Mouse (Mus musculus) intestine, embryonic 15.5 days (tissue): Measurements from ENCODE around the gene Zfp958. TPM values are rescaled to one million over a fixed set of nuclear protein-coding genes. Genes with fewer than 3 reads are reported as not detected.
A peak's percentile ranks its signal among the peaks of the same experiment; 100 is the strongest.
"Not testable (repeated sequence)": the region's sequence is repeated elsewhere in the genome, so short reads cannot be mapped to it uniquely, and the experiment has no call there.

Experiments
- ATAC-seq: fragments of 200-750 bp; cut with Nextera tagmentation; 2 replicates; pipeline ENCODE4 v1.8.0; 2017; ENCODE audit warnings: moderate TSS enrichment, moderate library complexity
- H3K27ac ChIP-seq: fragments of 300-500 bp; sonication (generic); 2 replicates; pipeline ENCODE4 v1.5.1; 2015; ENCODE audit warnings: mild to moderate bottlenecking, inconsistent platforms
- H3K27me3 ChIP-seq: fragments of 300-500 bp; sonication (generic); replicated peaks from 2 replicates; pipeline ENCODE4 v1.6.1; 2015; ENCODE audit warnings: inconsistent platforms
- H3K36me3 ChIP-seq: fragments of 300-500 bp; sonication (generic); 2 replicates; pipeline ENCODE4 v1.6.1; 2015; ENCODE audit warnings: inconsistent platforms
- H3K4me1 ChIP-seq: fragments of 300-500 bp; sonication (generic); replicated peaks from 2 replicates; pipeline ENCODE4 v1.6.1; 2015; ENCODE audit warnings: inconsistent platforms
- H3K4me2 ChIP-seq: fragments of 300-500 bp; sonication (generic); replicated peaks from 2 replicates; pipeline ENCODE4 v1.6.1; 2015; ENCODE audit warnings: mild to moderate bottlenecking, inconsistent platforms
- H3K4me3 ChIP-seq: fragments of 300-500 bp; sonication (generic); replicated peaks from 2 replicates; pipeline ENCODE4 v1.5.1; 2015; ENCODE audit warnings: inconsistent platforms
- H3K9ac ChIP-seq: fragments of 300-500 bp; sonication (generic); 2 replicates; pipeline ENCODE4 v1.6.1; 2015; ENCODE audit warnings: inconsistent platforms
- H3K9me3 ChIP-seq: fragments of 300-500 bp; sonication (generic); 2 replicates; pipeline ENCODE4 v1.6.1; 2016; ENCODE audit warnings: inconsistent platforms
- WGBS: fragments of 180-500 bp; shearing (Covaris S2); methylation state at CpG from one replicate; pipeline ENCODE4 v1.1.7; 2015; 5-methylcytosine and 5-hydroxymethylcytosine counted together
- polyA plus RNA-seq: library from polyadenylated mRNA; unstranded; fragments of >200 nt; fragmentation: Nextera tagmentation; extraction: Ambion mirVana; gene quantifications from 2 replicates; pipeline ENCODE4 v1.2.1, GENCODE M21; 2015

Gene Zfp958
- 11.8 and 12.3 TPM in 2 replicates for polyA plus RNA-seq

DNA sequence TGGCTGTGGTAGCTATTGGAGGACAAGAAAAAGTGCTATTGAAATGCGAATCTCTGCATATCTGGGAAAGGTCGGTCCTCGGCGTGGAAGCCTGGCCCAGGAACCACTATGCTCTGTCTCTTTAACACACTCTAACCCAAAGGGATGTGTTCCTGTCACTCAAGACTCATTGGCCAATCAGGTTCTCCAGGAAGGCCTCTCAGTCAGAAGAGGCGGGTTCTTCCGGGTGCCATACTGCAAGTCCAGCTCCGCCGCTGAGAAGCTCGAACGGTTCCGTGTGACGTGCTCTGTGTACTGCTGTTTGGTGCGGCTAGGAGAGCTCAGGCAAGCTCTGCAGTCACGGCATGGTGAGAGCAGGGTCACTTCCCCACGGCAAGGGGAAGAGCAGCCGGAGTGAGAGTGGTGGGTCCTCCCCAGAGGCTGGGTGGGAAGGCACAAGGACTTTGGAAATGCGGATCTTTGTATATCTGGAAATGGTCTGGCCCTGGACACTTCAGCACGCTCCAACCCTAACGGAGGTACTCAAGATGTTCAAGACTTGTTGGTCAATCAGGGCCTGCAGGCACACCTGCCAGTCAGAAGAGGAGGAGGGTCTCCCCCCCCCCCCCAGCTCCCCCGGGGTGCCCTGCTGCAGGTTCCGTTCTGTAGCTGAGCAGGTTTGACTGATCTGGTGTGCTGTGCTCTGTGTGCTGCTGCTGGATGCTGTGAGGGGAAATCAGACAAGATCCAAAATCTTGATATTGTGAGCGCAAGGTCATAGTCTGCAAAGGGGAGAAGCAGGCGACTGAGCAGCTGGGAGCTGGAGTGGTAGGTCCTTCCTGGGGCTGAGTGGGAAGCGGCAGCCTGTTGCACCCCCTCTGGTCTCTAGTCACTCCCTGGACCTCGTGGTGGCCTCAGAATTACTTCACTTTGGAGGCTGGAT, at the start of gene Zfp958:
Gene Zfp958 (plus strand): TSS at position 236 of the 922 bp plus-strand sequence.
- Histone ChIP-seq H3K4me3 (peak within 1 kb of the TSS; percentile 69), H3K36me3 (no peaks in the 10 kb centered on the region; the same call in 1 of the 2 replicates), H3K9me3 (no peaks in the 10 kb centered on the region), H3K4me1 (peaks cover 3% of the 10 kb centered on the region; the same call in 1 of the 2 replicates), H3K27me3 (no peaks in the 10 kb centered on the region), H3K27ac (peak within 1 kb of the TSS; percentile 92), H3K4me2 (peak within 1 kb of the TSS; percentile 87), H3K9ac (peak within 1 kb of the TSS; percentile 87)
- 2% methylated on average over 25 of the region's 25 CpGs for whole genome bisulfite sequencing
- peak; percentile 100 for ATAC-seq

DNA sequence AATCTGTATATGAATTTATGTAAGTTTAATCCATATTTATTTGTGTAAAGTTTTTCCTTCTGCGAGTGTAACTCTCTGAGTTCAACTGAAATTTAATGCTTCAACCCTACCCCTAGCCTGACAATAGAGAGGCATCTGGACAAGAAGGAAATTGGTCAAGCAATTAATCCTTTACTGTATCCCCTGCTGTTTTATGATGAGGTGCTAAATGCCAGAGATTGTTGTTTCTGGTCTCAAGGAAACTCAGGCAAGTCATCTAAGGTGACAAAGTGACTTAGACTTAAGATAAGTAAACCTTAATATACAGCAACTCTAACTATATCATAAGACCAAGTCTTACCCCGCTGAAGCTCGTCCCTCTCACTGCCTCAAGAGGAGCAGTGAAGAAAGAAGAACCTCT, 31.0 kb upstream of the Zfp958 start:
- ATAC-seq = no peak
- Histone ChIP-seq H3K9ac (no peak overlapping the region), H3K36me3 (no peaks in the 10 kb centered on the region), H3K4me3 (no peak overlapping the region), H3K9me3 (no peaks in the 10 kb centered on the region), H3K27ac (no peak overlapping the region), H3K27me3 (no peaks in the 10 kb centered on the region), H3K4me2 (no peak overlapping the region), H3K4me1 (no peaks in the 10 kb centered on the region)
- WGBS = 76% methylated on average over 3 of the region's 3 CpGs

DNA sequence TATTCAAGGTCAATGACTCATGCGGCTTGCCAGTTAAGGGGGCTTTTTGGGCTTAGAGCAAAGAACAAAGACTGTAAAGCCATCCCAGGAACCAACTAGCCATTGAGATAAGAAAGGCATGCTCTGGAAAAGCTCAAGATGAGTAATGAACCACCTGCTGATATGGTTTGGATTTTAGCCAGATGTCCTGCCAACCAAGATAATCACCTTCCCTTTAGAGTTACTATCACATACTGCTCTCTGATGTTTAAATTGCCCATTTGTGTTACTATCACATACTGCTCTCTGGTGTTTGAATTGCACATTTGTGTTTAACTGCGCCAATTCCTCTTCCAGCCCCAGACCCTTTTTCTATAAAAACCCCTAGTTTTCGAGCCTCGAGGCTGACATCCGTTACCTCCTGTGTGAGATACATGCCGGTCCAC, 30.2 kb upstream of the Zfp958 start:
- Histone ChIP-seq H3K4me1 (no peaks in the 10 kb centered on the region), H3K27ac (no peak overlapping the region), H3K9ac (no peak overlapping the region), H3K27me3 (no peaks in the 10 kb centered on the region), H3K4me2 (no peak overlapping the region), H3K36me3 (no peaks in the 10 kb centered on the region), H3K9me3 (no peaks in the 10 kb centered on the region), H3K4me3 (no peak overlapping the region)
- no peak for ATAC-seq
- 55% methylated on average over 6 of the region's 6 CpGs for WGBS

DNA sequence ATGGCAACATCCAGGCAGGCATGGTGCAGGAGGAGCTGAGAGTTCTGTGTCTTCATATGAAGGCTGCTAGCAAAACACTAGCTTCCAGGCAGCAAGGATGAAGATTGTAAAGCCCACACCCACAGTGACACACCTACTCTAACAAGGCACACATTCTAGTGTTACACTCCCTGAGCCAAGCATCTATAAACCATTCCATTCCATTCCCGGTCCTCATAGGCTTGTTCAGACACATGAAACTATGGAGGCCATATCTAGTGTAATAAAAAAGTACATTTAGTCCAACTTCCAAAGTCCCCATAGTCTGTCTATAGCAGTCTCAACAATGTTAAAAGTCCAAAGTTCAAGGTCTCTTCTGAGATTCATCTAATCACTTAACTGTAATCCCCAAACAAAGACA, 28.3 kb upstream of the Zfp958 start:
- Histone ChIP-seq H3K27me3 (no peaks in the 10 kb centered on the region), H3K4me1 (no peaks in the 10 kb centered on the region), H3K9ac (no peak overlapping the region), H3K27ac (no peak overlapping the region), H3K4me3 (no peak overlapping the region), H3K9me3 (no peaks in the 10 kb centered on the region), H3K4me2 (no peak overlapping the region), H3K36me3 (no peaks in the 10 kb centered on the region)
- peak; percentile 75 for ATAC-seq
- 66% methylated on average over 1 of the region's 1 CpGs for WGBS

DNA sequence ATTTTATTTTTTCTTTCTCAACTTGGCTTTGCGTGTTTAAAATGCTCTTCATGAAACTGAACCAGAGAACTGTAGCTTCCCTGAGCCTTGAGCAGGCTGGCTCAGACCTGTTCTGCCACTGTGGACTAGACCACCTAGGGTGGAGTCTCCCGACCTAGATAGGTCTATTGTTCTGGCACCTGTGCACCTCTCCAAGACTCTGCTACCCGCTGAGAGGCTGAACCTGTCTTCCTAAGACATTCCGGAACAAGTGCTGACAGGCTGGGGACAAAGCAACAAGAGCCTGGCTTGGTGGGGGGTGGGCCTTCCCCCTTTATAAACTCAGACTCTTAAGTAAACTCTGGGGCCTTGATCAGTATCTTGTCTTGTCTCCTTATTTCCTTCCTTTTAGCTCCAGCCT, 26.6 kb upstream of the Zfp958 start:
- 44% methylated on average over 4 of the region's 4 CpGs for WGBS
- Histone ChIP-seq H3K9ac (no peak overlapping the region), H3K36me3 (no peaks in the 10 kb centered on the region), H3K27ac (no peak overlapping the region), H3K27me3 (no peaks in the 10 kb centered on the region), H3K4me3 (no peak overlapping the region), H3K4me2 (no peak overlapping the region), H3K4me1 (no peaks in the 10 kb centered on the region), H3K9me3 (no peaks in the 10 kb centered on the region)
- no peak for ATAC-seq

DNA sequence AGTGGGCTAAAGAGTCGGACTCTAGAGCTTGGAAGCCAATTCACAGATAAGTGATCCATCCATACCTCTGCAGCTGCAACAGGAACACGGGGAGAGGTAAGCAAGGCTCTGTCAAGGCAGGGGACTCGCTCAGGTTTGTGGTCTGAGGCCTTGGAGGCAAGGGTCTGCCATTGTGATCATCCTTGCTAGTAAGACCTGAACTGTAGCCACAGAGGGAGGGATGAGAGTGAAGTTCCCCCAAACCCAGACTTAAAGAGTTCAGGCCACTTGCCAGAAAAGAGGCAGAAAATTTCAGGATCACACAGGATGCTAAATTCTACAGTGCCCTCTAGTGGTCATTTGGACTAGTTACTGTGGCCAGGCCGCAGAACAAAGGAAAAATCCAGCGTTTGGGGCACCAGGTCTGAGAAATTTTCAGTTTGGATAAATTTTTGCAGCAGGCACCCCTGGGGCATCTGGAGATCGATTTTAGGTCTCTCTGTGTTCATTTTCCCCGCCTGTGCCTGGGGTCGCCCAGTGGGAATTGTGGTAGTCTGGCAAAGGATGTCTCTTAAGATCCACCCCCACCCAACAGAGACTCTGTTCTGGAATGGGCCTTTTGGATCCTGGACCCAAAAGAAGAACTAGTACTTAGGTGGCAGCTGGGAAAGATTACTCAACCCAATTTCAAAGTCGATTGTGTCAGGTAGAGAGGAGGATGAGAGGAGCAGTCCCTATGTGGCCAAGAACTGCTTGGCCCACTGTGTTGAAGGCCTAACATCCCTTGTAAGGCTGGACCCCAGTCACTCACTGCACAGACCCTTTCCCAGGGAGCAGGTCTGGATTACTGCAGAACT, 24.6 kb upstream of the Zfp958 start:
- no peak overlapping the region for H3K4me3 ChIP-seq
- H3K9me3 ChIP-seq = no peaks in the 10 kb centered on the region
- no peaks in the 10 kb centered on the region for H3K36me3 ChIP-seq
- no peak overlapping the region for H3K9ac ChIP-seq
- no peak overlapping the region for H3K27ac ChIP-seq
- no peak overlapping the region for H3K4me2 ChIP-seq
- ATAC-seq = peak; percentile 58; the same call in 1 of the 2 replicates
- H3K27me3 ChIP-seq = no peaks in the 10 kb centered on the region
- 43% methylated on average over 9 of the region's 9 CpGs for WGBS
- no peaks in the 10 kb centered on the region for H3K4me1 ChIP-seq

DNA sequence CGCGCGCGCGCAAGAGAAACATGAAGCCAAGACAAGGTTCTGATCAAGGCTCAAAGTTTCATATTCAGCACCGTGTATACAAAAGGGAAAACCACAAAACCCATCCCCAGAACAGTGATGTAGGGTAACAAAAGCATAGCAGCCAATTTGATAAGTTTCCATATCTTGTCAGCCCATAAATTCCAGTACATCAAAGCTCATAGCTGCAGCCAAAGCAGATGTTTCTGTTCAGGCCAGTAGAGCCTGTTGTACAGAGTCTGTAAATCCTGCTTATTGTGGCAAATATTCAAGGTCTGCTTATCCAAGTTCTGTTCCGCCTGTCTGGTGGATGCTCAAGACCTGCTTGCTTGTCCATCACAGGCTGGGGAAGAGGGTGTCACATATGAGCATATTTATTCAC, 4.1 kb upstream of the Zfp958 start:
- no peak overlapping the region for H3K4me3 ChIP-seq
- no peaks in the 10 kb centered on the region for H3K4me1 ChIP-seq
- 82% methylated on average over 7 of the region's 7 CpGs for WGBS
- no peak overlapping the region for H3K27ac ChIP-seq
- H3K9me3 ChIP-seq = no peaks in the 10 kb centered on the region
- no peak overlapping the region for H3K9ac ChIP-seq
- H3K36me3 ChIP-seq = no peaks in the 10 kb centered on the region
- no peak for ATAC-seq
- H3K27me3 ChIP-seq = no peaks in the 10 kb centered on the region
- no peak overlapping the region for H3K4me2 ChIP-seq

DNA sequence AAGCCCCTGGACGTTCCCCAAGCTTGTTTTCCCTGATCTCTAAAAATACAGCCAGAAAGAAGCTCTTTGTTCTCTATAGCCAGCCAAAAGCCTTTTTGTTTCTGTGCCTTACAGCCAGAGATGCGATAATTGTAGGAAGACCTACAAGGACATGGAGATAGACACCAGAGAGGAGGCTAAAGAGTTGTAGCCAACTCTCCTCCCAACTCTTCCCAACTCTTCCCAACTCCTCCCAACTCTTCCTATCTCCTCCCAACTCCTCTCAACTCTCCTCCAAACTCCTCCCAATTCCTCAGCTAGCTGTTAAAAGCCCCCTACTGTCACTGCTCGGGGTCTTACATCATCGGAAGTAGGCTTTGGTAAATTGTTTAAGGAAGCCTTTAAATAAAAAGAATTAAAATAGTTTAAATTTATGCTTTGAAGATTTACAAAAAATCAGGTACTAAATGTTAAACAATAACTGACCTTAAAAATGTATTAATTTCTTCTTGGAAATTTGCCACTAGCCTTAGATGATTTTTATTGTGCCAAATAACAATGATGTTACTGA, 1.3 kb upstream of the Zfp958 start:
- ATAC-seq, H3K4me2 ChIP-seq, H3K27ac ChIP-seq, H3K9ac ChIP-seq, H3K36me3 ChIP-seq, H3K9me3 ChIP-seq, H3K27me3 ChIP-seq, H3K4me3 ChIP-seq, H3K4me1 ChIP-seq: not testable (repeated sequence)
- WGBS = 71% methylated on average over 4 of the region's 4 CpGs

DNA sequence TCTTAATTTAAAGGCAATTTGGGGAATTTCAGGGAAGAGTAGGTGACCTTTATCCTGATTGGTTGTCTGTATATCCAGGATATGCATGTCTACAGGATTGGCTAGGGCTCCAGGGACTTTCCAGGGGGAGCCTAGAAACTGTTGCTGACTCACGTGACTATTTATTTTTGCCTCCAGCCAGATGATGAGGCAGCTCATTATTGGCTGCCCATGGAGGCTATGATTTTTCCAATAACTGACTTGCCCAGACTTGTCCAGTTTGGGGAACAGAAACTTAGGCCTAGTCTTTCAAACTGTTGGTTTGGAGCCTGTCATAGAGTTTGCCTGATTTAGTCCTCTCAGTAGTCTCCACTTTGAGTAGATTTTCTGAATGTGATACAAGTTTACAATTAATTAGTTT, 14.4 kb downstream of the Zfp958 start:
- Histone ChIP-seq H3K4me2 (no peak overlapping the region), H3K27ac (no peak overlapping the region), H3K4me3 (no peak overlapping the region), H3K9me3 (peaks cover 11% of the 10 kb centered on the region), H3K27me3 (no peaks in the 10 kb centered on the region), H3K36me3 (peaks cover 31% of the 10 kb centered on the region), H3K4me1 (no peaks in the 10 kb centered on the region), H3K9ac (no peak overlapping the region)
- 95% methylated on average over 1 of the region's 1 CpGs for WGBS
- ATAC-seq = no peak

DNA sequence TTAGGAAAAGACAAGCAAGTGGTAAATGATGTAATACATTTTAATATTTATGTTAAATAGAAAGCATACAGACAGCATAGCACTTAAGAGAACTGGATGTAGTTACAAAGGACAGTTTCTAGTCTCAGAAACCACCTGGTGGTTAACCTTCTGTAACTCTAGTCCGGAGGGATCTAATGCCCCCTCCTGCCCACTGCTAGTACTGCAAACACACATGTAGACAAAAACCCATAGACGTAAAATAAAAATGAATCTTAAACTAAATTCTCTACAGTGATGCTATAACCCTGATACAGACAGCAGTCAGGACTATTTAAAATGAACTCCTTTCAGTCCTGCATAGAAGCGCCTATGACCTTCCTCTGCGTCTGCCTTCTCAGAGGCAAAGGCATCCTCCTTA, 24.1 kb downstream of the Zfp958 start:
- Histone ChIP-seq H3K9me3 (no peaks in the 10 kb centered on the region), H3K4me1 (no peaks in the 10 kb centered on the region), H3K36me3 (no peaks in the 10 kb centered on the region), H3K9ac (no peak overlapping the region), H3K27ac (no peak overlapping the region), H3K4me3 (no peak overlapping the region), H3K27me3 (no peaks in the 10 kb centered on the region), H3K4me2 (no peak overlapping the region)
- ATAC-seq = no peak
- WGBS = 92% methylated on average over 4 of the region's 4 CpGs

DNA sequence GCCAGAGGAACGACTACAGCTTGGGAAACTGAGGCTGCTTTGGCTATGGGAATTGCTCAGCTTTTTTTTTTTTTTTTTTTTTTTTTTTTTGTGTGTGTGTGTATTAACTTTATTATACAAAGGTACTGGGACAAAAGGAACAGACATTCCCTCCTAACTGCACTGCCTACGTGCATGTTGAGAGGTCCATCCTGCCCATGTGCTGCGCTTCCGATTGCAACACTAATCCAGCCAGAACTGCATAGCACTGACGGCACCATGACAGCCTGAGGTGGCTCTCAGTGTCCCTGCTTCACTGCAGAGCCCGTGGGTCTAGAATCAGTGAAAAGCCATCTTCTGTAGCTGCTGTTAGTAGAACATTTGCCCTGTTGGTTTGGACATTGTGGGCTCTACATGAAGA, 30.0 kb downstream of the Zfp958 start:
- not testable (repeated sequence) for H3K36me3 ChIP-seq, H3K27ac ChIP-seq, ATAC-seq, H3K4me2 ChIP-seq, H3K9ac ChIP-seq, H3K4me3 ChIP-seq, H3K9me3 ChIP-seq, H3K27me3 ChIP-seq, H3K4me1 ChIP-seq
- WGBS = 84% methylated on average over 6 of the region's 6 CpGs

DNA sequence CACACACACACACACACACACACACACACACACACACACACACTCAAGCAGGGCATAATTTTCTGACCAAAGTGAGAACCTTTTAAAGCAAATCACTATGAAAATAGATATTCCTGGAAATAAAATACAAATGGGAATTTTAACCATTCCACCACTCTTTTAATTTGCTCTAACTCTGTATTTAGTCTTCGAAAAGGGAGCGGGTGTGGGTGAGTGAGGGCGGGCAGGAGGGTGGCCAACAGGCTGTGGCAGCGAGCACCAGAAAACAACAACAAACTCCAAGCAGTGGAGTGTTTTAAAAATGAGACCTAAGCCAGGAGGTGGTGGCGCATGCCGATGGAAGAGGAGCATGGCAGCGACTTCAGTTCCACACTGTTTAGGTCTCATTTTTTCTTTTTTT, 43.6 kb downstream of the Zfp958 start:
- 82% methylated on average over 7 of the region's 7 CpGs for WGBS
- Histone ChIP-seq H3K9ac (no peak overlapping the region), H3K4me1 (no peaks in the 10 kb centered on the region), H3K4me3 (no peak overlapping the region), H3K36me3 (no peaks in the 10 kb centered on the region), H3K27me3 (no peaks in the 10 kb centered on the region), H3K27ac (no peak overlapping the region), H3K4me2 (no peak overlapping the region), H3K9me3 (no peaks in the 10 kb centered on the region)
- no peak for ATAC-seq
